Mouse (Mus musculus): ENCODE data around the gene Rarres1. TPM values are rescaled to one million over a fixed set of nuclear protein-coding genes. Genes with fewer than 3 reads are reported as not detected.

Gene Rarres1
- 0.03 TPM in 2 replicates for polyA plus RNA-seq (2012)

DNA sequence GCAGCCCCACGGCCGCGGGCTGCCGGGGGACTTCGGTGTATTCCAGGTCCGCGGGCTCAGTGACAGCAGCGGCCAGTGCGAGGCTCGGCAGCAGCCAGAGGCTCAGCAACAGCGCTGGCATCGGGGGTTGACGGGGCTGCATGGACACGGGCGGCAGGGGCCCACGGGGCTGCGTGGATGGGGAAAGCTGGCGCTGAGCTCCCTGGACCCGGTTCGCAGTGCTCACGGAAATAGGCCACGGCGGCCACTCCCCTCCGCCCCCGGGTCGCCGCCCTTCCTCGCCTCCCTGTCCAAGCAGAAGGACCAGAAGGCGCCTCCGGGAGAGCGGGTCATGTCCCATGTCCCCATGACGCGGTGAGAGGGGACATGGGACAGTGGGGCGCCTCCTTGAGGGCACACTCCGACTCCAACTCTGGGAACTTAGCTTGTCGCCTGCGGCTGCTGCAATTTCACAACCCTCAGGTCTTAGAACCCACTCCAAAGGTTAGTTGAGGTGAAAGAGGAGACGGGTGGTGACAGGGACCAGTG is at the start of gene Rarres1:
Rarres1 (minus strand) TSS at position 250 of the 528 bp plus-strand sequence.
- Histone ChIP-seq H3K9me3 (ENCODE audit: control insufficient read depth, low read length) (no peaks in the 10 kb centered on the region), H3K27me3 (ENCODE audit: control insufficient read depth) (peaks cover 35% of the 10 kb centered on the region), H3K36me3 (ENCODE audit: control insufficient read depth) (no peaks in the 10 kb centered on the region), H3K4me1 (ENCODE audit: control insufficient read depth) (no peaks in the 10 kb centered on the region), H3K4me3 (replicated peaks) (peak within 1 kb of the TSS; percentile 41)
- TF ChIP-seq TAL1 (IDR thresholded peaks at IDR 0.05; ENCODE audit: low read length) (no peak), GATA1 (IDR thresholded peaks at IDR 0.05; ENCODE audit: low read length) (no peak)

DNA sequence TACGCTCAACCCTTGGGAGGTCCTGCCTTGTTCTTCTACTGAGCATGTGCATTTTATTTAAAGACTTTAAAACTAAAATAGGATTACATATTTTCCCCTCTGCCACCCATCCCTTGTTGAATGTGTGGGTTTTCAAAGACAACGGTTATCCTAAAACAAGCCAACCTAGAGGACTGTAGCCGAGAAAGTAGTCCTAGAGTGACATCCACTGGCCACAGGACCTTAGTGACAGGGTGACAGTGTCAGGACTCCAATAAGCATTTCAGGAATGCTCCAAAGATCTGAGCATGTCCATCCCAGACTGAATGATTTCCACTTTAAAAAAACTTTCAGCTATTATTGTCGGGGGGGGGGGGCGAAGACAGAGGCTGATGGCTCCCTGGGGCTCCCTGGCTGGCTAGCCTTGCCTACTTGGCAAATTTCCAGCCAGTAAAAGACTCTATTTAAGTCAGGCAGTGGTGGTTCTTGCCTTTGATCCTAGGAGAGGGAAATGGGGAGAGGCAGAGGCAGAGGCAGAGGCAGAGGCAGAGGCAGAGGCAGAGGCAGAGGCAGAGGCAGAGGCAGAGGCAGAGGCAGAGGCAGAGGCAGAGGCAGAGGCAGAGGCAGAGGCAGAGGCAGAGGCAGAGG is 49.5 kb upstream of the Rarres1 start:
- TF ChIP-seq TAL1 (IDR thresholded peaks at IDR 0.05; ENCODE audit: low read length) (no peak), GATA1 (IDR thresholded peaks at IDR 0.05; ENCODE audit: low read length) (no peak)

GRCm38 (mm10) chr3:67557718-67558354 is 42.5 kb upstream of the Rarres1 start:
- H3K36me3 ChIP-seq (ENCODE audit: control insufficient read depth) = no peaks in the 10 kb centered on the region
- no peaks in the 10 kb centered on the region; the same call in 1 of the 2 replicates for H3K4me1 ChIP-seq (ENCODE audit: control insufficient read depth)
- no peak overlapping the region for H3K4me3 ChIP-seq (replicated peaks)
- TF ChIP-seq TAL1 (IDR thresholded peaks at IDR 0.05; ENCODE audit: low read length) (no peak), GATA1 (IDR thresholded peaks at IDR 0.05; ENCODE audit: low read length) (no peak)
- H3K9me3 ChIP-seq (ENCODE audit: control insufficient read depth, low read length) = no peaks in the 10 kb centered on the region
- no peaks in the 10 kb centered on the region for H3K27me3 ChIP-seq (ENCODE audit: control insufficient read depth)

More for the DNA sequence above, 49.5 kb upstream of the Rarres1 start:
- H3K9me3 ChIP-seq (ENCODE audit: control insufficient read depth, low read length) = peaks cover 2% of the 10 kb centered on the region; the same call in 1 of the 2 replicates
- no peak overlapping the region for H3K4me3 ChIP-seq (replicated peaks)
- H3K4me1 ChIP-seq (ENCODE audit: control insufficient read depth) = peaks cover 42% of the 10 kb centered on the region
- no peaks in the 10 kb centered on the region for H3K36me3 ChIP-seq (ENCODE audit: control insufficient read depth)
- H3K27me3 ChIP-seq (ENCODE audit: control insufficient read depth) = peaks cover 3% of the 10 kb centered on the region; the same call in 1 of the 2 replicates

DNA sequence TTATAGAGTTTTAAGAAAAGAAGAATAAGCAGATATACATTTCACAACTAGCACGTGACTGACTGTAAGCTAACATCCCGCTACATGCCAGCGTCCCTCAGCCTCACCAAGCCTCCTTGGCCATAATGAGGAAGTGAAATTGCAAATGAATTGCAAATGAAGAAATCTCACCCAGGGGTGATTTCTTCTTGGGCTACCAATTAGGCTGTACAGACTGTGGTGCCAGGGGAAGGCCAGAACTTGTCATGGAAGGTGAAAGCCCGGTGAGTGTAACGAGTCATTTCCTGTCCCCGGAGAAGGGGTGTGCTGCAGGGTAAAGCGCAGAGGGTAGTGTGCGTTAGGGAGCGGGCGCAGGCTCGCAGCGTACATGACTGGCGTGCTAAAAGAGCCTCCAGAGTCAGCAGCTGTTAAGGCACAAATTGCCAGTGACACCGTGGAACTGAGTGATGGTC is 41.9 kb upstream of the Rarres1 start:
- H3K4me1 ChIP-seq (ENCODE audit: control insufficient read depth) = no peaks in the 10 kb centered on the region; the same call in 1 of the 2 replicates
- no peak overlapping the region for H3K4me3 ChIP-seq (replicated peaks)
- H3K9me3 ChIP-seq (ENCODE audit: control insufficient read depth, low read length) = no peaks in the 10 kb centered on the region
- H3K36me3 ChIP-seq (ENCODE audit: control insufficient read depth) = no peaks in the 10 kb centered on the region
- H3K27me3 ChIP-seq (ENCODE audit: control insufficient read depth) = no peaks in the 10 kb centered on the region
- TF ChIP-seq GATA1 (IDR thresholded peaks at IDR 0.05; ENCODE audit: low read length) (no peak), TAL1 (IDR thresholded peaks at IDR 0.05; ENCODE audit: low read length) (no peak)

DNA sequence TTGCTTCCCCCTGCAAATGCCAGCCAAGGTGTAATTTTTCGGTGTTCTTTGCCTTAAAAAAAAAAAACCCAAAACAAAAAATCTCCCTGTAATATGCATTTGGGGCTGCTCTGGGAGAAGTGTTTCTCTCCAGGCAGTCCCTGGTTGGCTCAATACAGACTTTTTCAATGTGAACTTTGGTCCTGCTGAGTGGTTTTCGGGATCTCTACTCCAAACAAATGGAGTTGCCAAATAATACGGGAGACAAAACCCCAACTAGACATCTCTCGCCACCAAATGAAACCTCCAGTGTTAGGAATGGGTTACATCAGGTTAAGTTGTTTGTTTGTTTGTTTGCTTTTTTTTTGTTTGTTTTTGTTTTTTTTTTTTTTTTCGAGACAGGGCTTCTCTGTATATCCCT is 39.9 kb upstream of the Rarres1 start:
- H3K27me3 ChIP-seq (ENCODE audit: control insufficient read depth) = no peaks in the 10 kb centered on the region
- no peaks in the 10 kb centered on the region for H3K36me3 ChIP-seq (ENCODE audit: control insufficient read depth)
- H3K4me3 ChIP-seq (replicated peaks) = no peak overlapping the region
- H3K9me3 ChIP-seq (ENCODE audit: control insufficient read depth, low read length) = no peaks in the 10 kb centered on the region
- no peak for TF ChIP-seq TAL1 (IDR thresholded peaks at IDR 0.05; ENCODE audit: low read length)
- no peak for TF ChIP-seq GATA1 (IDR thresholded peaks at IDR 0.05; ENCODE audit: low read length)
- H3K4me1 ChIP-seq (ENCODE audit: control insufficient read depth) = no peaks in the 10 kb centered on the region; the same call in 1 of the 2 replicates

- Histone ChIP-seq H3K4me1 (ENCODE audit: control insufficient read depth) (no peaks in the 10 kb centered on the region; the same call in 1 of the 2 replicates), H3K27me3 (ENCODE audit: control insufficient read depth) (no peaks in the 10 kb centered on the region), H3K9me3 (ENCODE audit: control insufficient read depth, low read length) (no peaks in the 10 kb centered on the region), H3K36me3 (ENCODE audit: control insufficient read depth) (no peaks in the 10 kb centered on the region), H3K4me3 (replicated peaks) (no peak overlapping the region)
- TF ChIP-seq GATA1 (IDR thresholded peaks at IDR 0.05; ENCODE audit: low read length) (no peak), TAL1 (IDR thresholded peaks at IDR 0.05; ENCODE audit: low read length) (no peak)
Measured at GRCm38 (mm10) chr3:67553927-67554448, 38.7 kb upstream of the Rarres1 start.

GRCm38 (mm10) chr3:67553281-67553680 is 38.0 kb upstream of the Rarres1 start:
- H3K4me3 ChIP-seq (replicated peaks) = no peak overlapping the region
- H3K36me3 ChIP-seq (ENCODE audit: control insufficient read depth) = no peaks in the 10 kb centered on the region
- H3K4me1 ChIP-seq (ENCODE audit: control insufficient read depth) = no peaks in the 10 kb centered on the region; the same call in 1 of the 2 replicates
- H3K9me3 ChIP-seq (ENCODE audit: control insufficient read depth, low read length) = no peaks in the 10 kb centered on the region
- H3K27me3 ChIP-seq (ENCODE audit: control insufficient read depth) = no peaks in the 10 kb centered on the region
- TF ChIP-seq GATA1 (IDR thresholded peaks at IDR 0.05; ENCODE audit: low read length) (no peak), TAL1 (IDR thresholded peaks at IDR 0.05; ENCODE audit: low read length) (no peak)

- Histone ChIP-seq H3K4me1 (ENCODE audit: control insufficient read depth) (no peaks in the 10 kb centered on the region), H3K27me3 (ENCODE audit: control insufficient read depth) (no peaks in the 10 kb centered on the region), H3K9me3 (ENCODE audit: control insufficient read depth, low read length) (no peaks in the 10 kb centered on the region), H3K4me3 (replicated peaks) (no peak overlapping the region), H3K36me3 (ENCODE audit: control insufficient read depth) (no peaks in the 10 kb centered on the region)
- TF ChIP-seq TAL1 (IDR thresholded peaks at IDR 0.05; ENCODE audit: low read length) (no peak), GATA1 (IDR thresholded peaks at IDR 0.05; ENCODE audit: low read length) (no peak)
Measured at GRCm38 (mm10) chr3:67551193-67551592, 35.9 kb upstream of the Rarres1 start.

DNA sequence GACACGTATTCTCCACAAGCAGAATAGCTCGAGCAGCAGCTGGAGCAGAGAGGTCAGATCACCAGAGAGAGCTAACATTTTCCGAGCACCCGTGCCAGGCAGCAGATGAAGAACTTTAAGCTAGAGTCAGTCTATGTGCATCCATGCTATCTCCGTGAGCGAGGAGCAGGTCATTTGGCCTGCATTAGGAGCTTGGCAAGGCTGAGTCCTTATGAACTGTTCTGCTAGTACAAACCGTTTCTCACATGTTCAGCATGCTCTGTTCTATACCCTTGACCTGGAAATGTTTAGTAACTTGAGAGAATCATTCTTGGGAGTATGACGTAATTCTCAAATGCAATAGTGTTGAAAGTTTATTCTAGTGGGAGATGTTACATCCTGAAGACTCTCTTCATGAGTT is 28.3 kb upstream of the Rarres1 start:
- TF ChIP-seq GATA1 (IDR thresholded peaks at IDR 0.05; ENCODE audit: low read length) = no peak
- no peak for TF ChIP-seq TAL1 (IDR thresholded peaks at IDR 0.05; ENCODE audit: low read length)
- Histone ChIP-seq H3K9me3 (ENCODE audit: control insufficient read depth, low read length) (no peaks in the 10 kb centered on the region), H3K27me3 (ENCODE audit: control insufficient read depth) (no peaks in the 10 kb centered on the region)

More for the DNA sequence above, 28.3 kb upstream of the Rarres1 start:
- H3K36me3 ChIP-seq (ENCODE audit: control insufficient read depth) = no peaks in the 10 kb centered on the region
- H3K4me3 ChIP-seq (replicated peaks) = no peak overlapping the region
- no peaks in the 10 kb centered on the region for H3K4me1 ChIP-seq (ENCODE audit: control insufficient read depth)
